Mouse (Mus musculus) embryonic facial prominence, embryonic 11.5 days (tissue): ENCODE measurements at regions not wholly inside any gene's neighbourhood (a gene's known extent, or its start where the extent isn't known, plus 50 kb on each side); places are given as distances from the start of the nearest gene placed in this dataset.
A peak's percentile ranks its signal among the peaks of the same experiment; 100 is the strongest.

Experiments used
- ATAC-seq: fragments of 200-750 bp; cut with Nextera tagmentation; replicated peaks from 2 replicates; pipeline ENCODE4 v1.8.0; 2017; ENCODE audit warnings: low read depth; ENCODE audit not compliant: insufficient number of reproducible peaks, low FRiP score, low TSS enrichment
- DNase-seq: peaks from one replicate; pipeline ENCODE4 v3.0.0-alpha.2; 2015; ENCODE audit warnings: low spot score
- H3K27ac ChIP-seq: fragments of 300-500 bp; sonication (generic); replicated peaks from 2 replicates; pipeline ENCODE4 v1.5.1; 2014; ENCODE audit warnings: mild to moderate bottlenecking, low read depth, low read length, control low read depth
- H3K27me3 ChIP-seq: fragments of 300-500 bp; sonication (generic); 2 replicates; pipeline ENCODE4 v1.6.1; 2014; ENCODE audit warnings: mild to moderate bottlenecking, low read length, moderate library complexity, mixed read lengths; ENCODE audit not compliant: control insufficient read depth, insufficient read depth
- H3K36me3 ChIP-seq: fragments of 300-500 bp; sonication (generic); replicated peaks from 2 replicates; pipeline ENCODE4 v1.6.1; 2014; ENCODE audit warnings: low read depth, mild to moderate bottlenecking, low read length, moderate library complexity, mixed read lengths; ENCODE audit not compliant: control insufficient read depth, insufficient read depth
- H3K4me1 ChIP-seq: fragments of 300-500 bp; sonication (generic); 2 replicates; pipeline ENCODE4 v1.6.1; 2014; ENCODE audit warnings: low read length, mixed read lengths; ENCODE audit not compliant: control insufficient read depth, insufficient read depth
- H3K4me2 ChIP-seq: fragments of 300-500 bp; sonication (generic); 2 replicates; pipeline ENCODE4 v1.6.1; 2014; ENCODE audit warnings: low read depth, mild to moderate bottlenecking, control low read depth, low read length, moderate library complexity
- H3K4me3 ChIP-seq: fragments of 300-500 bp; sonication (generic); 2 replicates; pipeline ENCODE4 v1.5.1; 2014; ENCODE audit warnings: low read depth, low read length, control low read depth
- H3K9ac ChIP-seq: fragments of 300-500 bp; sonication (generic); replicated peaks from 2 replicates; pipeline ENCODE4 v1.6.1; 2014; ENCODE audit warnings: mild to moderate bottlenecking, control low read depth, low read length
- H3K9me3 ChIP-seq: fragments of 300-500 bp; sonication (generic); replicated peaks from 2 replicates; pipeline ENCODE4 v1.6.1; 2016; ENCODE audit warnings: mild to moderate bottlenecking, low read length, inconsistent platforms, mixed read lengths; ENCODE audit not compliant: control insufficient read depth
- WGBS: fragments of 180-500 bp; shearing (Covaris S2); extraction: QIAGEN DNeasy Blood & Tissue Kit; methylation state at CpG from one replicate; pipeline ENCODE4 v1.1.7; 2014; 5-methylcytosine and 5-hydroxymethylcytosine counted together

- WGBS, result 54% methylated on average over 4 of the region's 4 CpGs
- H3K4me3 ChIP-seq, result no peak overlapping the region
- no peak overlapping the region for H3K4me2 ChIP-seq
- no peaks in the 10 kb centered on the region; the same call in 1 of the 2 replicates for H3K4me1 ChIP-seq
- no peak for DNase-seq
- no peaks in the 10 kb centered on the region for H3K36me3 ChIP-seq
- H3K27ac ChIP-seq, result no peak overlapping the region
- no peaks in the 10 kb centered on the region for H3K27me3 ChIP-seq
- no peaks in the 10 kb centered on the region for H3K9me3 ChIP-seq
- ATAC-seq, result no peak
- H3K9ac ChIP-seq, result no peak overlapping the region
Measured at GRCm38 (mm10) chr5:111789904-111790303, 56.2 kb downstream of the Gm26897 start.

GRCm38 (mm10) chr5:111790527-111790926 lies 56.8 kb downstream of the Gm26897 start:
- no peaks in the 10 kb centered on the region for H3K36me3 ChIP-seq
- no peak overlapping the region for H3K4me2 ChIP-seq
- H3K9ac ChIP-seq, result no peak overlapping the region
- no peak overlapping the region for H3K4me3 ChIP-seq
- H3K9me3 ChIP-seq, result no peaks in the 10 kb centered on the region
- 65% methylated on average over 9 of the region's 9 CpGs for WGBS
- H3K27ac ChIP-seq, result no peak overlapping the region
- ATAC-seq, result no peak
- H3K27me3 ChIP-seq, result no peaks in the 10 kb centered on the region
- no peaks in the 10 kb centered on the region; the same call in 1 of the 2 replicates for H3K4me1 ChIP-seq
- no peak for DNase-seq

DNA sequence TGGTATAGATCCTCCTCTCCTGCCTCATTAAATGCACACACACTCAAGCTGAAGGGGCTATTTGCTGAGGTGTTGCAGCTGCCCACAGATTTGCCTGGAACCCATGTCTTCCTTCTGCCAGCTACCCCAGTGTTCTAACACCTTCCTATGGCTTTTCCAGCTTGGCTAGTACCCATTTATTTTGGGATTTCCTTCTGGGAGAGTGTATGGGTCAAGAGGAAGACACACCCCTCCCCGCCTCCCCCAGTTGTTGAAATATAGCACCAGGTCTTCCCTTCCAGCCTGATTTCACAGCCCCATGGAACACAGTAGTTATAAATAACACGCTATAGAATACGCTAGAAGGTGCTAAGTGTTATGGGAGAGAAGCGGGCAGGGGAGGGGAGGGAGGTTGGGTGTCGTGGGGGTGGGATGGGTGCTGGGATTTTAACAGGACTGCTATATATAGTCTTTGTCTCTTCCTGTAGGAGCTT lies 57.4 kb downstream of the Gm26897 start:
- ATAC-seq (no peak), DNase-seq (no peak)
- 86% methylated on average over 5 of the region's 5 CpGs for WGBS
- H3K27ac ChIP-seq, result no peak overlapping the region
- no peaks in the 10 kb centered on the region for H3K9me3 ChIP-seq
- H3K4me2 ChIP-seq, result no peak overlapping the region
- no peaks in the 10 kb centered on the region for H3K27me3 ChIP-seq
- no peak overlapping the region for H3K9ac ChIP-seq
- no peaks in the 10 kb centered on the region; the same call in 1 of the 2 replicates for H3K4me1 ChIP-seq
- no peaks in the 10 kb centered on the region for H3K36me3 ChIP-seq
- no peak overlapping the region for H3K4me3 ChIP-seq

DNA sequence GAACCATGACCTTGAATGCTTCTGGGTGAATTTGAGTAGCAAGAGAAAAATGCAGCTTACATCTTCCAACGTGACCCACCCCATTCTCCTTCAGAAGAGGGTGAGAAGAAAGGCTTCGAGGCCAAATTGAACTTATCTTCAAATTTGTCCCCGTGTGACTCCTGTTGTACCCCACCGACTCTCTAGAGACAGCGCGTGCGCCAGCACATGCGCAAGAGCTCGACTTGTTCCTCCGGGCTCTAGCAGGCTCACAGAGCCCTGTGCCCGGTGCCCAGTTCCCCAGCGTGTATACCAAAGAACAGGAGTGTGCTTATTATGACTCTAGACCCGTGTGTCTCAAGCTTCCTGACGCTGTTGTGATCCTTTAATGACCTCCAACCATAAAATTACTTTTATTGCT lies 59.0 kb downstream of the Gm26897 start:
- 87% methylated on average over 14 of the region's 14 CpGs for WGBS
- H3K9me3 ChIP-seq, result no peaks in the 10 kb centered on the region
- ATAC-seq, result no peak

DNA sequence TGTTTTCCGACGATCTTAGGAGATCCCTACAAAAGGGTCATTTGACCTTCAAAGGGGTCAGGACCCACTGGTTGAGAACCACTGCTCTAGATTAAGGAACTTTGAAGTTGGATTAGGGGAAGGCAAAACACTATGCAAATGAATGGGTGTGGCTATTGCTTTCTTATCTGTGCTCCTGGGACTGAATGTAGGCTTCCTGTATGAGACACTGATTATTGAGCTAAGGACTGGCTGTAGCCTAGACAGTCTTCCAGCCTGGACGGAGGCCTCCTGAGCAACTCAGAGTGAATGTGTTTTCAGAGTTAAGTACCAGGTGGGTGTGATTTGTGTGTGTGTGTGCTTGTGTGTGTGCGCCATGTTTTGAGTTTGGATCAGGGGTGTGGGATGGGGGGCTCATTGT lies 59.5 kb downstream of the Gm26897 start:
- 77% methylated on average over 4 of the region's 4 CpGs for WGBS
- no peaks in the 10 kb centered on the region for H3K9me3 ChIP-seq
- H3K4me1 ChIP-seq, result no peaks in the 10 kb centered on the region; the same call in 1 of the 2 replicates
- DNase-seq (no peak), ATAC-seq (no peak)
- H3K27ac ChIP-seq, result no peak overlapping the region
- no peaks in the 10 kb centered on the region for H3K27me3 ChIP-seq
- no peak overlapping the region for H3K4me2 ChIP-seq
- H3K9ac ChIP-seq, result no peak overlapping the region
- no peaks in the 10 kb centered on the region for H3K36me3 ChIP-seq
- H3K4me3 ChIP-seq, result no peak overlapping the region

More for the DNA sequence above, 59.0 kb downstream of the Gm26897 start:
- no peak overlapping the region for H3K27ac ChIP-seq
- H3K4me3 ChIP-seq, result no peak overlapping the region
- DNase-seq, result no peak
- no peaks in the 10 kb centered on the region; the same call in 1 of the 2 replicates for H3K4me1 ChIP-seq
- no peaks in the 10 kb centered on the region for H3K27me3 ChIP-seq
- H3K4me2 ChIP-seq, result no peak overlapping the region
- H3K36me3 ChIP-seq, result no peaks in the 10 kb centered on the region
- H3K9ac ChIP-seq, result no peak overlapping the region

- H3K4me2 ChIP-seq, result no peak overlapping the region
- ATAC-seq (no peak), DNase-seq (no peak)
- H3K36me3 ChIP-seq, result no peaks in the 10 kb centered on the region
- H3K27ac ChIP-seq, result no peak overlapping the region
- no peaks in the 10 kb centered on the region for H3K9me3 ChIP-seq
- no peak overlapping the region for H3K4me3 ChIP-seq
- peaks cover 12% of the 10 kb centered on the region for H3K4me1 ChIP-seq
- WGBS, result 77% methylated on average over 5 of the region's 5 CpGs
- H3K27me3 ChIP-seq, result no peaks in the 10 kb centered on the region
- H3K9ac ChIP-seq, result no peak overlapping the region
Measured at GRCm38 (mm10) chr5:111796889-111797288, 63.2 kb downstream of the Gm26897 start.

DNA sequence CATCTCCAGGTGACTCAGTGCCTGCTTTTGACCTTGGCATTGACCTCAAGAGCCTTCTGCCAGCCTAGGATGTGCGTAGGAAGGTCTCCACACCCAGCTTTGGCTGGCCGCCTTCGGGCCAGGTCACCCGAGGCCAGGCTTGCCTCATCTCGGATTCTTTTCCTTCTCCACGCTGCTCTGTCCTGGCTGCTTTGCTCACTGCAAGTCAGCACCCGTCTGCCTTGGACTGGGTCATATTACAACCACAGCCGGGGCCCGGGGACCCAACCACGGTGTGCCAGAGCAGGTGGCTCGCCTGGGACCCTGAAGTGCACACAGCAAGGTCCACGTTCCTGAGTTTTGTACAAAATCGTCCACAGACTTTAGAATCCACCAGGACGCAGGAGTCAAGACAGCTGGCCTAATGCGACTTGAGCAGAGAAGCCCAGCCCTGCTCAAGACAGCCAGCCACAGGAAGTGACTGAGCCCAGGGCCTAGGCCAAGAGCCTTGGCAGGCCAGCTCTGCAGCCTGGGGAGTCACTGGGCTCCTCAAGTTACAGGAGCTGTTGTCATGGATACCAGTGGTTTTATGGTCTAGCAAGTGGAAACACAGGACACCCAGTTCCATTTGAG lies 66.1 kb downstream of the Gm26897 start:
- Histone ChIP-seq H3K9me3 (no peaks in the 10 kb centered on the region), H3K36me3 (no peaks in the 10 kb centered on the region), H3K4me1 (peaks cover 12% of the 10 kb centered on the region), H3K4me3 (no peak overlapping the region), H3K27ac (peak overlapping the region; percentile 47), H3K4me2 (no peak overlapping the region), H3K27me3 (no peaks in the 10 kb centered on the region), H3K9ac (peak overlapping the region; percentile 22; the same call in 1 of the 2 replicates)
- ATAC-seq (peak; percentile 86), DNase-seq (peak; percentile 86)
- 12% methylated on average over 15 of the region's 15 CpGs for WGBS

GRCm38 (mm10) chr5:111800511-111800910 lies 66.8 kb downstream of the Gm26897 start:
- DNase-seq, result no peak

More at GRCm38 (mm10) chr5:111800511-111800910, 66.8 kb downstream of the Gm26897 start:
- H3K9ac ChIP-seq, result no peak overlapping the region
- no peak overlapping the region for H3K4me3 ChIP-seq
- no peaks in the 10 kb centered on the region for H3K27me3 ChIP-seq
- H3K9me3 ChIP-seq, result no peaks in the 10 kb centered on the region
- ATAC-seq, result no peak; the same call in 1 of the 2 replicates
- WGBS, result 82% methylated on average over 11 of the region's 11 CpGs
- H3K4me1 ChIP-seq, result peaks cover 14% of the 10 kb centered on the region
- peak overlapping the region; percentile 47; the same call in 1 of the 2 replicates for H3K27ac ChIP-seq
- H3K4me2 ChIP-seq, result no peak overlapping the region
- H3K36me3 ChIP-seq, result no peaks in the 10 kb centered on the region
